Mouse (Mus musculus): ENCODE measurements around the gene Tiam1.

- TF ChIP-seq CTCF (IDR thresholded peaks at IDR 0.05; ENCODE audit: insufficient read depth, low read depth, low read length) (no peak), POLR2A (IDR thresholded peaks at IDR 0.05; ENCODE audit: insufficient read depth, low read depth, low read length) (no peak)
Measured at GRCm38 (mm10) chr16:90103726-90104125, 39.8 kb downstream of the Tiam1 start.
